Mouse (Mus musculus): ENCODE results near the gene Bglap.
A peak's percentile ranks its signal among the peaks of the same experiment; 100 is the strongest.
"Not testable (repeated sequence)": the region's sequence is repeated elsewhere in the genome, so short reads cannot be mapped to it uniquely, and the experiment has no call there.

The Bglap gene

GRCm38 (mm10) chr3:88384364-88384763 lies at the start of gene Bglap:
Gene Bglap, minus strand, starts transcription at chr3:88384464.
- no peak for DNase-seq

- DNase-seq: not testable (repeated sequence)
Measured at GRCm38 (mm10) chr3:88428639-88429038, 44.4 kb upstream of the Bglap start.

- DNase-seq: no peak
Measured at GRCm38 (mm10) chr3:88427342-88427905, 43.2 kb upstream of the Bglap start.

GRCm38 (mm10) chr3:88425708-88426420 lies 41.6 kb upstream of the Bglap start:
- DNase-seq: no peak

- no peak for DNase-seq
Measured at GRCm38 (mm10) chr3:88425330-88425689, 41.0 kb upstream of the Bglap start.

- DNase-seq: peak; percentile 94
Measured at GRCm38 (mm10) chr3:88424605-88425329, 40.5 kb upstream of the Bglap start, which contains the start of gene Slc25a44. Gene Slc25a44, minus strand, starts transcription at chr3:88425139.

- DNase-seq: peak; percentile 41
Measured at GRCm38 (mm10) chr3:88422020-88422720, 37.9 kb upstream of the Bglap start.

- no peak for DNase-seq
Measured at GRCm38 (mm10) chr3:88420771-88421170, 36.5 kb upstream of the Bglap start.

- no peak for DNase-seq
Measured at GRCm38 (mm10) chr3:88418016-88418415, 33.8 kb upstream of the Bglap start.

GRCm38 (mm10) chr3:88415668-88416067 lies 31.4 kb upstream of the Bglap start:
- no peak for DNase-seq

GRCm38 (mm10) chr3:88412636-88413035 lies 28.4 kb upstream of the Bglap start:
- DNase-seq: no peak

- no peak for DNase-seq
Measured at GRCm38 (mm10) chr3:88411681-88412080, 27.4 kb upstream of the Bglap start.

GRCm38 (mm10) chr3:88410645-88411031 lies 26.4 kb upstream of the Bglap start:
- DNase-seq: peak; percentile 42

- DNase-seq: peak; percentile 97
Measured at GRCm38 (mm10) chr3:88409741-88410644, 25.7 kb upstream of the Bglap start, which contains the start of gene Pmf1. Gene Pmf1, minus strand, starts transcription at chr3:88410331.

GRCm38 (mm10) chr3:88408953-88409352 lies 24.7 kb upstream of the Bglap start:
- no peak for DNase-seq

- DNase-seq: no peak
Measured at GRCm38 (mm10) chr3:88407529-88407928, 23.3 kb upstream of the Bglap start.

- peak; percentile 77 for DNase-seq
Measured at GRCm38 (mm10) chr3:88407090-88407489, 22.8 kb upstream of the Bglap start.

GRCm38 (mm10) chr3:88403522-88404230 lies 19.4 kb upstream of the Bglap start:
- DNase-seq: no peak

GRCm38 (mm10) chr3:88398666-88399065 lies 14.4 kb upstream of the Bglap start:
- DNase-seq: no peak

GRCm38 (mm10) chr3:88395742-88396141 lies 11.5 kb upstream of the Bglap start:
- no peak for DNase-seq

- DNase-seq: no peak
Measured at GRCm38 (mm10) chr3:88395288-88395687, 11.0 kb upstream of the Bglap start.

Data from kidney, postnatal 10 days (tissue).